Mouse (Mus musculus) MEL (cell line): ENCODE results near the gene Sertad2. TPM values are rescaled to one million over a fixed set of nuclear protein-coding genes. Genes with fewer than 3 reads are reported as not detected.

ENCODE experiments used
- DNase-seq: peaks from one replicate; pipeline ENCODE4 v3.0.0; 2011; ENCODE audit warnings: low read depth, low spot score
- H3K27ac ChIP-seq: 2 replicates; pipeline ENCODE4 v1.5.1; 2012; ENCODE audit warnings: low read depth, mild to moderate bottlenecking, control low read depth, low read length, moderate library complexity; ENCODE audit not compliant: control insufficient read depth
- H3K27me3 ChIP-seq, 2 experiments: fragments of 150-350 bp in 1 of 2; sonication (generic) in 1 of 2; 2 replicates each; pipeline ENCODE4 v1.6.1; 2012; ENCODE audit warnings: low read length in 2 of 2, mild to moderate bottlenecking in 2 of 2, improper control_type of control experiment in 1 of 2, moderate library complexity in 1 of 2; ENCODE audit not compliant: insufficient read depth in 2 of 2, control insufficient read depth in 1 of 2
- H3K36me3 ChIP-seq, 2 experiments: 2 replicates each; pipeline ENCODE4 v1.6.1; 2012 to 2014; ENCODE audit warnings: low read length in 2 of 2, improper control_type of control experiment in 1 of 2, inconsistent platforms in 1 of 2, mild to moderate bottlenecking in 1 of 2; ENCODE audit not compliant: insufficient read depth in 2 of 2, control insufficient read depth in 1 of 2
- H3K4me1 ChIP-seq, 2 experiments: fragments of 150-350 bp in 1 of 2; sonication (generic) in 1 of 2; 2 replicates each; pipeline ENCODE4 v1.6.1; 2012; ENCODE audit warnings: low read length in 2 of 2, improper control_type of control experiment in 1 of 2, mild to moderate bottlenecking in 1 of 2; ENCODE audit not compliant: insufficient read depth in 2 of 2, control insufficient read depth in 1 of 2
- H3K4me3 ChIP-seq, 2 experiments: fragments of 150-350 bp in 1 of 2; sonication (generic) in 1 of 2; 2 replicates each; pipeline ENCODE4 v1.5.1; 2012; ENCODE audit warnings: low read depth in 2 of 2, low read length in 2 of 2, mild to moderate bottlenecking in 2 of 2, moderate library complexity in 2 of 2, control low read depth in 1 of 2, improper control_type of control experiment in 1 of 2; ENCODE audit not compliant: control insufficient read depth in 1 of 2, insufficient read depth in 1 of 2
- H3K79me2 ChIP-seq: 2 replicates; pipeline ENCODE4 v1.6.1; 2012; ENCODE audit warnings: mild to moderate bottlenecking, low read length, moderate library complexity; ENCODE audit not compliant: control insufficient read depth, poor library complexity, insufficient read depth
- H3K9ac ChIP-seq: 2 replicates; pipeline ENCODE4 v1.6.1; 2012; ENCODE audit warnings: low read depth, mild to moderate bottlenecking, control low read depth, low read length, moderate library complexity; ENCODE audit not compliant: control insufficient read depth, poor library complexity, severe bottlenecking
- H3K9me3 ChIP-seq: fragments of 150-350 bp; sonication (generic); replicated peaks from 2 replicates; pipeline ENCODE4 v1.6.1; 2012; ENCODE audit warnings: mild to moderate bottlenecking, low read length, improper control_type of control experiment, moderate library complexity; ENCODE audit not compliant: insufficient read depth
- CTCF ChIP-seq, 3 experiments: IDR thresholded peaks in 2 of 3; conservative IDR thresholded peaks in 1 of 3; 2 replicates each; pipeline ENCODE4 v1.5.1; 2011 to 2012; ENCODE audit warnings: low read length in 3 of 3, low read depth in 2 of 3, mild to moderate bottlenecking in 2 of 3, improper control_type of control experiment in 1 of 3, inconsistent platforms in 1 of 3, mixed read lengths in 1 of 3, moderate library complexity in 1 of 3; ENCODE audit not compliant: control insufficient read depth in 1 of 3, insufficient read depth in 1 of 3, poor library complexity in 1 of 3, severe bottlenecking in 1 of 3
- E2F4 ChIP-seq: IDR thresholded peaks from 2 replicates; pipeline ENCODE4 v1.6.1; 2011; ENCODE audit warnings: low read depth, low read length, improper control_type of control experiment, borderline replicate concordance
- ELF1 ChIP-seq: IDR thresholded peaks from 2 replicates; pipeline ENCODE4 v1.6.1; 2014; ENCODE audit warnings: low read depth, mild to moderate bottlenecking, inconsistent platforms, low read length, improper control_type of control experiment, moderate library complexity
- EP300 ChIP-seq, 2 experiments: IDR thresholded peaks; 2 replicates each; pipeline ENCODE4 v1.6.1; 2011; ENCODE audit warnings: improper control_type of control experiment in 2 of 2, low read length in 2 of 2, low read depth in 1 of 2, mild to moderate bottlenecking in 1 of 2
- ETS1 ChIP-seq: IDR thresholded peaks from 2 replicates; pipeline ENCODE4 v1.6.1; 2012; ENCODE audit warnings: low read depth, mild to moderate bottlenecking, inconsistent platforms, low read length, improper control_type of control experiment, moderate library complexity
- GATA1 ChIP-seq: IDR thresholded peaks from 2 replicates; pipeline ENCODE4 v1.6.1; 2011; ENCODE audit warnings: low read depth, low read length, improper control_type of control experiment
- HCFC1 ChIP-seq: IDR thresholded peaks from 2 replicates; pipeline ENCODE4 v1.6.1; 2012; ENCODE audit warnings: low read depth, mild to moderate bottlenecking, inconsistent platforms, low read length, improper control_type of control experiment, moderate library complexity
- JUND ChIP-seq: IDR thresholded peaks from 2 replicates; pipeline ENCODE4 v1.6.1; 2011; ENCODE audit warnings: low read depth, mild to moderate bottlenecking, improper control_type of control experiment, low read length
- KAT2A ChIP-seq: conservative IDR thresholded peaks from 2 replicates; pipeline ENCODE4 v1.6.1; 2012; ENCODE audit warnings: low read depth, low read length, improper control_type of control experiment, inconsistent platforms
- MAZ ChIP-seq: IDR thresholded peaks from 2 replicates; pipeline ENCODE4 v1.6.1; 2012; ENCODE audit warnings: low read depth, mild to moderate bottlenecking, inconsistent platforms, low read length, improper control_type of control experiment
- MYC ChIP-seq: IDR thresholded peaks from 2 replicates; pipeline ENCODE4 v1.6.1; 2011; ENCODE audit warnings: low read depth, mild to moderate bottlenecking, low read length, improper control_type of control experiment, moderate library complexity
- NELFE ChIP-seq: IDR thresholded peaks from 2 replicates; pipeline ENCODE4 v1.6.1; 2011; ENCODE audit warnings: low read depth, low read length, improper control_type of control experiment
- NRF1 ChIP-seq: IDR thresholded peaks from 2 replicates; pipeline ENCODE4 v1.6.1; 2014; ENCODE audit warnings: low read depth, mild to moderate bottlenecking, inconsistent platforms, low read length, improper control_type of control experiment, moderate library complexity; ENCODE audit not compliant: poor library complexity, insufficient read depth, severe bottlenecking
- POLR2AphosphoS2 ChIP-seq: IDR thresholded peaks from 2 replicates; pipeline ENCODE4 v1.6.1; 2011; ENCODE audit warnings: low read length, improper control_type of control experiment
- RAD21 ChIP-seq: IDR thresholded peaks from 2 replicates; pipeline ENCODE4 v1.6.1; 2011; ENCODE audit warnings: mild to moderate bottlenecking, low read depth, low read length, improper control_type of control experiment
- RCOR1 ChIP-seq: IDR thresholded peaks from 2 replicates; pipeline ENCODE4 v1.6.1; 2012; ENCODE audit warnings: low read depth, mild to moderate bottlenecking, inconsistent platforms, low read length, improper control_type of control experiment
- SMC3 ChIP-seq: IDR thresholded peaks from 2 replicates; pipeline ENCODE4 v1.6.1; 2011; ENCODE audit warnings: low read depth, low read length, improper control_type of control experiment
- TAL1 ChIP-seq: IDR thresholded peaks from 2 replicates; pipeline ENCODE4 v1.6.1; 2012; ENCODE audit warnings: mild to moderate bottlenecking, inconsistent platforms, low read length, moderate library complexity, mixed read lengths
- TBP ChIP-seq: IDR thresholded peaks from 2 replicates; pipeline ENCODE4 v1.8.0; 2011; ENCODE audit warnings: low read depth, low read length, improper control_type of control experiment
- UBTF ChIP-seq: IDR thresholded peaks from 2 replicates; pipeline ENCODE4 v1.6.1; 2012; ENCODE audit warnings: low read depth, mild to moderate bottlenecking, inconsistent platforms, low read length, improper control_type of control experiment, moderate library complexity, borderline replicate concordance; ENCODE audit not compliant: insufficient read depth
- USF1 ChIP-seq: IDR thresholded peaks from 2 replicates; pipeline ENCODE4 v1.6.1; 2014; ENCODE audit warnings: low read depth, mild to moderate bottlenecking, inconsistent platforms, low read length, improper control_type of control experiment, moderate library complexity
- ZMIZ1 ChIP-seq: IDR thresholded peaks from 2 replicates; pipeline ENCODE4 v1.6.1; 2012; ENCODE audit warnings: low read depth, mild to moderate bottlenecking, inconsistent platforms, low read length, improper control_type of control experiment, moderate library complexity
- ZNF384 ChIP-seq: IDR thresholded peaks from 2 replicates; pipeline ENCODE4 v1.6.1; 2012; ENCODE audit warnings: low read depth, mild to moderate bottlenecking, inconsistent platforms, low read length, improper control_type of control experiment
- polyA plus RNA-seq, 2 experiments: library from polyadenylated mRNA; stranded (reverse) in 1 of 2; unstranded in 1 of 2; fragments of >175 nt in 1 of 2; fragments of >200 nt in 1 of 2; gene quantifications; 2 replicates each; pipeline versions ENCODE4 v1.2.1 to v1.2.4; 2012; ENCODE audit warnings: low replicate concordance in 2 of 2, low read depth in 1 of 2; ENCODE audit not compliant: insufficient read length in 2 of 2, insufficient read depth in 1 of 2, missing spikeins in 1 of 2
- total RNA-seq: library from RNA; depleted of rRNA; stranded (reverse); fragments of 300-350 nt; gene quantifications from 2 replicates; pipeline ENCODE4 v1.2.3, GENCODE M21; 2012

The Sertad2 gene
- total and polyA plus RNA-seq, 3 experiments, result 7.0 to 11.5 TPM; not detected in 1

- H3K4me3 ChIP-seq, result no peak overlapping the region
- no peaks in the 10 kb centered on the region for H3K79me2 ChIP-seq
- DNase-seq, result no peak
- H3K36me3 ChIP-seq, result no peaks in the 10 kb centered on the region; a peak in 1 of 4 replicates
- no peak overlapping the region for H3K9ac ChIP-seq
- H3K27me3 ChIP-seq, result no peaks in the 10 kb centered on the region
- TF ChIP-seq GATA1 (no peak), RCOR1 (no peak), ELF1 (no peak), UBTF (no peak), E2F4 (no peak), ETS1 (no peak), EP300 (IDR thresholded peaks at IDR 0.05; ENCODE audit: low read depth in 1 of 2, low read length in 2 of 2) (no peak), MAZ (no peak), NRF1 (no peak)
- no peaks in the 10 kb centered on the region for H3K9me3 ChIP-seq
- H3K27ac ChIP-seq, result no peak overlapping the region
- no peaks in the 10 kb centered on the region for H3K4me1 ChIP-seq
These were observed 119.8 kb downstream of the Sertad2 start for GRCm38 (mm10) chr11:20662811-20663210.

- H3K9me3 ChIP-seq, result no peaks in the 10 kb centered on the region
- H3K36me3 ChIP-seq, result no peaks in the 10 kb centered on the region; a peak in 1 of 4 replicates
- no peak for TF ChIP-seq NELFE
- no peak for TF ChIP-seq KAT2A
- no peak for TF ChIP-seq POLR2AphosphoS2
- TF ChIP-seq JUND, result no peak
- no peak for TF ChIP-seq SMC3
- no peak for TF ChIP-seq ELF1
- TF ChIP-seq TAL1, result no peak
- TF ChIP-seq MYC, result no peak
- no peak for TF ChIP-seq RAD21
- TF ChIP-seq GATA1, result no peak
- TF ChIP-seq EP300 (IDR thresholded peaks at IDR 0.05; ENCODE audit: low read depth in 1 of 2, low read length in 2 of 2), result no peak
- TF ChIP-seq ZNF384, result no peak
- no peak for TF ChIP-seq HCFC1
- TF ChIP-seq ETS1, result no peak
- TF ChIP-seq CTCF (IDR thresholded peaks at IDR 0.05 in 2 of 3, conservative IDR thresholded peaks at IDR 0.05 in 1 of 3; ENCODE audit: control insufficient read depth in 1 of 3, insufficient read depth in 1 of 3, low read depth in 2 of 3, low read length in 3 of 3, poor library complexity in 1 of 3, severe bottlenecking in 1 of 3), result no peak
- TF ChIP-seq NRF1, result no peak
- no peak for TF ChIP-seq ZMIZ1
- no peak for TF ChIP-seq USF1
- TF ChIP-seq TBP, result no peak
- H3K4me3 ChIP-seq, result no peak overlapping the region
- DNase-seq, result no peak
- no peaks in the 10 kb centered on the region for H3K79me2 ChIP-seq
- H3K27ac ChIP-seq, result no peak overlapping the region
- no peaks in the 10 kb centered on the region for H3K4me1 ChIP-seq
- H3K27me3 ChIP-seq, result no peaks in the 10 kb centered on the region
- H3K9ac ChIP-seq, result no peak overlapping the region
These were observed 120.6 kb downstream of the Sertad2 start for GRCm38 (mm10) chr11:20663580-20664198.
